In genomic region chr10:67766099-67766498, GRCm38 (mm10) we compare ENCODE assay signal across 10 mouse cellular contexts.
DNase-seq lines count a peak whose midpoint lies in the region; ATAC-seq and TF ChIP-seq lines count a peak whose summit lies in the region.
"Had no signal": no experiment of that assay in that cellular context is flagged by ENCODE, and none has a peak within 500 bp of the region (broad histone marks: within the 10 kb centered on the region; RNA-seq: fewer than 3 reads in every experiment).

No protein-coding gene starts in this region.

- WGBS in intestine, embryonic 14.5 days = 44% methylated on average over 13 of the region's 13 CpGs
- WGBS in intestine, embryonic 16.5 days = 36% methylated on average over 13 of the region's 13 CpGs

- no peak overlapping the region for H3K4me3 ChIP-seq in intestine, embryonic 14.5 days (ENCODE audit: low read depth, low read length)
- no peak overlapping the region for H3K4me3 ChIP-seq in intestine, embryonic 16.5 days (ENCODE audit: low read length)
- H3K4me3 ChIP-seq in G1E (ENCODE audit: low read depth, low read length) = no peak overlapping the region
- H3K4me3 ChIP-seq: embryonic facial prominence, embryonic 15.5 days had no signal

- H3K27me3 ChIP-seq in intestine, embryonic 14.5 days (replicated peaks; ENCODE audit: control insufficient read depth, insufficient read depth, low read length) = no peaks in the 10 kb centered on the region
- no peaks in the 10 kb centered on the region for H3K27me3 ChIP-seq in intestine, embryonic 16.5 days (replicated peaks; ENCODE audit: control insufficient read depth, insufficient read depth, low read length)
- no peaks in the 10 kb centered on the region for H3K27me3 ChIP-seq in G1E (ENCODE audit: insufficient read depth, low read length)
- H3K27me3 ChIP-seq: embryonic facial prominence, embryonic 15.5 days had no signal

- no peak for ATAC-seq in intestine, embryonic 14.5 days (replicated peaks; ENCODE audit: low FRiP score, low TSS enrichment, low read depth)
- no peak for ATAC-seq in intestine, embryonic 16.5 days
- no peak for ATAC-seq in G1E (ENCODE audit: extremely low read depth, insufficient number of reproducible peaks, low FRiP score, poor library complexity, severe bottlenecking)

- H3K4me1 ChIP-seq in intestine, embryonic 14.5 days (replicated peaks; ENCODE audit: control insufficient read depth, insufficient read depth, low read length) = no peaks in the 10 kb centered on the region
- H3K4me1 ChIP-seq in intestine, embryonic 16.5 days (ENCODE audit: control insufficient read depth, insufficient read depth, low read length) = no peaks in the 10 kb centered on the region
- no peaks in the 10 kb centered on the region for H3K4me1 ChIP-seq in G1E (ENCODE audit: insufficient read depth, low read depth, low read length)

- peak; percentile 58 for DNase-seq in intestine, embryonic 14.5 days (ENCODE audit: low spot score)
- DNase-seq in G1E (ENCODE audit: low spot score) = no peak
- peak; percentile 27 to 47 for DNase-seq in cerebellum, adult 18-20 months
- DNase-seq in gastrocnemius, postnatal 14 days = peak; percentile 43
- peak; percentile 42 to 53 for DNase-seq in left cerebral cortex, postnatal 25 days (ENCODE audit: low spot score in 2 of 2)
- DNase-seq in retina, adult 2 months (ENCODE audit: low read depth, low spot score) = peak; percentile 16
- peak; percentile 57 for DNase-seq in thymus, postnatal 25 days

- H3K9me3 ChIP-seq in intestine, embryonic 14.5 days (ENCODE audit: control insufficient read depth, low read length) = no peaks in the 10 kb centered on the region
- H3K9me3 ChIP-seq in intestine, embryonic 16.5 days (ENCODE audit: control insufficient read depth, low read length) = no peaks in the 10 kb centered on the region
- peaks cover 12% of the 10 kb centered on the region for H3K9me3 ChIP-seq in G1E (replicated peaks)
- H3K9me3 ChIP-seq: embryonic facial prominence, embryonic 15.5 days had no signal

- H3K9ac ChIP-seq in intestine, embryonic 14.5 days (ENCODE audit: low read length) = no peak overlapping the region
- no peak overlapping the region for H3K9ac ChIP-seq in intestine, embryonic 16.5 days (ENCODE audit: low read depth, low read length)
- H3K9ac ChIP-seq: embryonic facial prominence, embryonic 15.5 days had no signal

- H3K27ac ChIP-seq in intestine, embryonic 14.5 days (ENCODE audit: low read depth) = no peak overlapping the region
- no peak overlapping the region for H3K27ac ChIP-seq in intestine, embryonic 16.5 days (ENCODE audit: low read length)
- H3K27ac ChIP-seq: embryonic facial prominence, embryonic 15.5 days; macrophage had no signal

- H3K36me3 ChIP-seq in intestine, embryonic 14.5 days (ENCODE audit: control insufficient read depth, insufficient read depth, low read length) = no peaks in the 10 kb centered on the region
- H3K36me3 ChIP-seq in intestine, embryonic 16.5 days (ENCODE audit: control insufficient read depth, insufficient read depth, low read length) = no peaks in the 10 kb centered on the region
- H3K36me3 ChIP-seq in G1E (replicated peaks) = no peaks in the 10 kb centered on the region
- H3K36me3 ChIP-seq: embryonic facial prominence, embryonic 15.5 days had no signal

- peak; percentile 38; the same call in 1 of the 2 replicates for TF ChIP-seq CTCF in G1E (IDR thresholded peaks at IDR 0.05; ENCODE audit: low read depth, low read length)

- no peak overlapping the region for H3K4me2 ChIP-seq in intestine, embryonic 14.5 days (ENCODE audit: low read length)
- no peak overlapping the region for H3K4me2 ChIP-seq in intestine, embryonic 16.5 days (ENCODE audit: low read depth, low read length)
- H3K4me2 ChIP-seq: embryonic facial prominence, embryonic 15.5 days had no signal

- intact Hi-C loops in gastrocnemius, postnatal 14 days (cut with DNase I; ENCODE audit: low total_unique reads) = no loop called here
- intact Hi-C loops in left cerebral cortex, postnatal 25 days (cut with DNase I) = no loop called here
